Mouse (Mus musculus): ENCODE results near the gene Bdh1.

GRCm38 (mm10) chr16:31493991-31494390 is 71.9 kb downstream of the Bdh1 start:
- TF ChIP-seq POLR2A (IDR thresholded peaks at IDR 0.05; ENCODE audit: control insufficient read depth, extremely low read depth, insufficient read depth, low read length, poor library complexity) (no peak), CTCF (IDR thresholded peaks at IDR 0.05; ENCODE audit: borderline replicate concordance, control insufficient read depth, extremely low read depth, insufficient read depth, low read length, poor library complexity) (no peak)

Data from thymus, adult 2 months (tissue).